Comparison of ENCODE assay signal across 28 mouse cellular contexts in genomic region chr11:83379745-83380341, GRCm38 (mm10). TPM values are rescaled to one million over a fixed set of nuclear protein-coding genes. Genes with fewer than 3 reads are reported as not detected.
A peak's percentile ranks its signal among the peaks of the same experiment; 100 is the strongest.
DNase-seq lines count a peak whose midpoint lies in the region; ATAC-seq and TF ChIP-seq lines count a peak whose summit lies in the region.
"Had no signal": no experiment of that assay in that cellular context is flagged by ENCODE, and none has a peak within 500 bp of the region (broad histone marks: within the 10 kb centered on the region; RNA-seq: fewer than 3 reads in every experiment).

No protein-coding gene starts in this region.

- TF ChIP-seq CTCF in liver, postnatal 0 days (IDR thresholded peaks at IDR 0.05; ENCODE audit: low read depth) = no peak
- no peak for TF ChIP-seq CTCF in forebrain, postnatal 0 days (IDR thresholded peaks at IDR 0.05; ENCODE audit: low read depth)

- H3K27ac ChIP-seq in heart, embryonic 10.5 days = peak overlapping the region; percentile 42; the same call in 1 of the 2 replicates
- no peak overlapping the region for H3K27ac ChIP-seq in liver, embryonic 11.5 days (ENCODE audit: low read depth, low read length)
- H3K27ac ChIP-seq in liver, postnatal 0 days (ENCODE audit: low read depth) = no peak overlapping the region
- H3K27ac ChIP-seq in forebrain, postnatal 0 days (ENCODE audit: low read depth, low read length) = no peak overlapping the region
- H3K27ac ChIP-seq: forebrain, embryonic 13.5 days; hindbrain, postnatal 0 days; limb, embryonic 12.5 days; midbrain, embryonic 15.5 days; neural tube, embryonic 12.5 days had no signal

- no peak overlapping the region for H3K4me2 ChIP-seq in liver, embryonic 11.5 days
- no peak overlapping the region for H3K4me2 ChIP-seq in liver, postnatal 0 days (ENCODE audit: low read depth, low read length)
- H3K4me2 ChIP-seq in forebrain, postnatal 0 days (ENCODE audit: low read depth) = no peak overlapping the region
- H3K4me2 ChIP-seq: forebrain, embryonic 13.5 days; limb, embryonic 12.5 days; lung, embryonic 14.5 days; midbrain, embryonic 15.5 days; neural tube, embryonic 12.5 days had no signal

- no peaks in the 10 kb centered on the region for H3K9me3 ChIP-seq in heart, embryonic 10.5 days
- H3K9me3 ChIP-seq in liver, embryonic 11.5 days (ENCODE audit: control insufficient read depth, low read length) = no peaks in the 10 kb centered on the region
- no peaks in the 10 kb centered on the region for H3K9me3 ChIP-seq in liver, postnatal 0 days (ENCODE audit: low read length)
- H3K9me3 ChIP-seq in forebrain, postnatal 0 days (ENCODE audit: low read length) = no peaks in the 10 kb centered on the region
- H3K9me3 ChIP-seq: forebrain, embryonic 13.5 days; limb, embryonic 12.5 days; megakaryocyte, embryonic 14.5 days; midbrain, embryonic 15.5 days; neural tube, embryonic 12.5 days had no signal

- DNase-seq in heart, embryonic 10.5 days (ENCODE audit: low spot score) = no peak
- no peak for DNase-seq in heart, adult 18-20 months
- no peak for DNase-seq in liver, embryonic 11.5 days (ENCODE audit: low spot score)
- no peak for DNase-seq in liver, postnatal 0 days
- DNase-seq in c-Kit-positive CD71-positive TER-119-positive erythroid progenitor cells, embryonic 14.5 days (ENCODE audit: low spot score) = peak; percentile 10
- DNase-seq in urinary bladder, postnatal 36 days (ENCODE audit: low spot score in 2 of 2) = no peak
- DNase-seq in forebrain, postnatal 0 days = no peak
- DNase-seq: cerebellum, adult 2 months; cerebellum, postnatal 25 days; lung, embryonic 14.5 days; thymus, adult 18-20 months; thymus, postnatal 36 days had no signal

- no peak for TF ChIP-seq EP300 in liver, postnatal 0 days (IDR thresholded peaks at IDR 0.05; ENCODE audit: low read depth)

- no peak overlapping the region for H3K4me3 ChIP-seq in heart, embryonic 10.5 days
- no peak overlapping the region for H3K4me3 ChIP-seq in liver, embryonic 11.5 days (ENCODE audit: low read depth, low read length)
- no peak overlapping the region for H3K4me3 ChIP-seq in liver, postnatal 0 days (ENCODE audit: low read depth, low read length)
- H3K4me3 ChIP-seq in forebrain, postnatal 0 days (ENCODE audit: low read depth, low read length) = no peak overlapping the region
- H3K4me3 ChIP-seq: forebrain, embryonic 13.5 days; limb, embryonic 12.5 days; megakaryocyte, embryonic 14.5 days; midbrain, embryonic 15.5 days; neural tube, embryonic 12.5 days had no signal

- H3K36me3 ChIP-seq in heart, embryonic 10.5 days = peaks cover 23% of the 10 kb centered on the region
- 0 out of 2 replicates have a peak, but pooled peaks cover 3% of the 10 kb centered on the region for H3K36me3 ChIP-seq in liver, embryonic 11.5 days (ENCODE audit: control insufficient read depth, insufficient read depth, low read length)
- H3K36me3 ChIP-seq in liver, postnatal 0 days (replicated peaks; ENCODE audit: insufficient read depth, low read length) = peaks cover 28% of the 10 kb centered on the region
- peaks cover 28% of the 10 kb centered on the region for H3K36me3 ChIP-seq in forebrain, postnatal 0 days (ENCODE audit: insufficient read depth)

- WGBS in heart, embryonic 10.5 days = 49% methylated on average over 7 of the region's 7 CpGs
- 61% methylated on average over 7 of the region's 7 CpGs for WGBS in liver, embryonic 11.5 days
- 60% methylated on average over 7 of the region's 7 CpGs for WGBS in liver, postnatal 0 days (ENCODE audit: insufficient replicate concordance)
- WGBS in forebrain, postnatal 0 days = 86% methylated on average over 7 of the region's 7 CpGs

- peaks cover 22% of the 10 kb centered on the region for H3K4me1 ChIP-seq in heart, embryonic 10.5 days
- H3K4me1 ChIP-seq in liver, embryonic 11.5 days (replicated peaks; ENCODE audit: control insufficient read depth, insufficient read depth, low read length) = peaks cover 4% of the 10 kb centered on the region; the same call in 1 of the 2 replicates
- H3K4me1 ChIP-seq in liver, postnatal 0 days (ENCODE audit: insufficient read depth) = no peaks in the 10 kb centered on the region
- no peaks in the 10 kb centered on the region for H3K4me1 ChIP-seq in forebrain, postnatal 0 days (ENCODE audit: insufficient read depth)
- H3K4me1 ChIP-seq: megakaryocyte, embryonic 14.5 days had no signal

- H3K27me3 ChIP-seq in heart, embryonic 10.5 days (ENCODE audit: insufficient read depth, poor library complexity, severe bottlenecking) = no peaks in the 10 kb centered on the region
- no peaks in the 10 kb centered on the region for H3K27me3 ChIP-seq in liver, embryonic 11.5 days (replicated peaks; ENCODE audit: control insufficient read depth, insufficient read depth, low read length)
- H3K27me3 ChIP-seq in liver, postnatal 0 days (ENCODE audit: insufficient read depth, low read length) = no peaks in the 10 kb centered on the region
- no peaks in the 10 kb centered on the region for H3K27me3 ChIP-seq in forebrain, postnatal 0 days (ENCODE audit: insufficient read depth, low read length)
- H3K27me3 ChIP-seq: forebrain, embryonic 13.5 days; limb, embryonic 12.5 days; megakaryocyte, embryonic 14.5 days; midbrain, embryonic 15.5 days; neural tube, embryonic 12.5 days; Patski had no signal

- H3K9ac ChIP-seq in liver, embryonic 11.5 days (ENCODE audit: low read depth, low read length) = no peak overlapping the region
- no peak overlapping the region for H3K9ac ChIP-seq in liver, postnatal 0 days (replicated peaks)
- no peak overlapping the region for H3K9ac ChIP-seq in forebrain, postnatal 0 days
- H3K9ac ChIP-seq: forebrain, embryonic 13.5 days; limb, embryonic 12.5 days; lung, embryonic 14.5 days; midbrain, embryonic 15.5 days; neural tube, embryonic 12.5 days had no signal

- peak; percentile 79 for ATAC-seq in liver, embryonic 11.5 days (replicated peaks; ENCODE audit: low FRiP score)
- no peak for ATAC-seq in liver, postnatal 0 days
- peak; percentile 74 for ATAC-seq in megakaryocyte-erythroid progenitor cell, adult 5-6 weeks (replicated peaks; ENCODE audit: low FRiP score, low TSS enrichment, poor library complexity, severe bottlenecking)
- ATAC-seq in forebrain, postnatal 0 days = no peak
- ATAC-seq: CD4-positive, CD25-positive, alpha-beta regulatory T cell, adult 4 months; forebrain, embryonic 13.5 days; hindbrain, postnatal 0 days; intestine, embryonic 16.5 days; midbrain, embryonic 15.5 days; Patski had no signal

RNA-seq across cellular contexts. Expression of gene Rasl10b, which starts 29.1 kb away (rescaled TPM):
- polyA plus RNA-seq in heart, embryonic 10.5 days (2016; fragmentation: Nextera tagmentation; extraction: Ambion mirVana) = 8.1 and 11.4 TPM in 2 replicates
- total RNA-seq in heart, adult 18-20 months (2021) = 10 to 100 TPM; 74.9 to 78.3 TPM
- 0.40 and 1.5 TPM in 2 replicates for polyA plus RNA-seq in liver, embryonic 11.5 days (2014; fragmentation: Nextera tagmentation; extraction: Ambion mirVana)
- 0.05 TPM in 1 of 2 replicates, not detected in the other for polyA plus RNA-seq in liver, postnatal 0 days (2015; fragmentation: Nextera tagmentation; extraction: Ambion mirVana)
- not detected in 2 replicates for total RNA-seq in megakaryocyte-erythroid progenitor cell, adult 5-6 weeks (2014; fragmentation: Nextera tagmentation)
- 0.19 TPM in 1 of 2 replicates, not detected in the other for total RNA-seq in megakaryocyte-erythroid progenitor cell, adult 5-6 weeks (2017)
- 99.0 and 107 TPM in 2 replicates for total RNA-seq in forebrain, postnatal 0 days (2014; rRNA removed)
- polyA plus RNA-seq in forebrain, postnatal 0 days (2015; fragmentation: Nextera tagmentation; extraction: Ambion mirVana) = 38.4 and 38.6 TPM in 2 replicates
- polyA plus RNA-seq: CD4-positive, CD25-positive, alpha-beta regulatory T cell, adult 4 months had no signal

RNA-seq across cellular contexts. Expression of gene Gas2l2, which starts 49.4 kb away (rescaled TPM):
- polyA plus RNA-seq in heart, embryonic 10.5 days (2016; fragmentation: Nextera tagmentation; extraction: Ambion mirVana) = 0.17 and 0.18 TPM in 2 replicates
- not detected for total RNA-seq in heart, adult 18-20 months (2021)
- not detected in 2 replicates for polyA plus RNA-seq in liver, embryonic 11.5 days (2014; fragmentation: Nextera tagmentation; extraction: Ambion mirVana)
- polyA plus RNA-seq in liver, postnatal 0 days (2015; fragmentation: Nextera tagmentation; extraction: Ambion mirVana) = not detected in 2 replicates
- total RNA-seq in megakaryocyte-erythroid progenitor cell, adult 5-6 weeks (2014; fragmentation: Nextera tagmentation) = not detected in 2 replicates
- not detected in 2 replicates for total RNA-seq in megakaryocyte-erythroid progenitor cell, adult 5-6 weeks (2017)
- 1.2 and 1.3 TPM in 2 replicates for total RNA-seq in forebrain, postnatal 0 days (2014; rRNA removed)
- polyA plus RNA-seq in forebrain, postnatal 0 days (2015; fragmentation: Nextera tagmentation; extraction: Ambion mirVana) = 0.50 and 0.98 TPM in 2 replicates
- total RNA-seq: adrenal gland, adult 18-20 months; gastrocnemius, adult 8-10 months; heart, postnatal 10 days had no signal
- polyA plus RNA-seq: CD4-positive, CD25-positive, alpha-beta regulatory T cell, adult 4 months; frontal cortex, adult 2 months; kidney, embryonic 16.5 days; limb, embryonic 12.5 days; lung, embryonic 14.5 days; neural tube, embryonic 12.5 days; Patski had no signal

RNA-seq across cellular contexts. Expression of gene 1700020L24Rik, which starts 57.6 kb away (rescaled TPM):
- 1.5 and 1.9 TPM in 2 replicates for polyA plus RNA-seq in heart, embryonic 10.5 days (2016; fragmentation: Nextera tagmentation; extraction: Ambion mirVana)
- not detected for total RNA-seq in heart, adult 18-20 months (2021)
- 0.49 and 0.82 TPM in 2 replicates for polyA plus RNA-seq in liver, embryonic 11.5 days (2014; fragmentation: Nextera tagmentation; extraction: Ambion mirVana)
- polyA plus RNA-seq in liver, postnatal 0 days (2015; fragmentation: Nextera tagmentation; extraction: Ambion mirVana) = 2.6 and 3.1 TPM in 2 replicates
- total RNA-seq in megakaryocyte-erythroid progenitor cell, adult 5-6 weeks (2014; fragmentation: Nextera tagmentation) = 2.6 TPM in 1 of 2 replicates, not detected in the other
- total RNA-seq in megakaryocyte-erythroid progenitor cell, adult 5-6 weeks (2017) = not detected in 2 replicates
- total RNA-seq in forebrain, postnatal 0 days (2014; rRNA removed) = 0.24 and 0.77 TPM in 2 replicates
- 0.40 and 0.63 TPM in 2 replicates for polyA plus RNA-seq in forebrain, postnatal 0 days (2015; fragmentation: Nextera tagmentation; extraction: Ambion mirVana)
- total RNA-seq: gastrocnemius, adult 8-10 months; heart, postnatal 10 days; layer of hippocampus, postnatal 10 days had no signal
- polyA plus RNA-seq: forebrain, embryonic 13.5 days; kidney, embryonic 16.5 days had no signal

Comparison
In these comparisons a context has a peak if more than half of its experiments do, and no peak if none do; other contexts are left out.
1. ATAC-seq: peak in liver, embryonic 11.5 days (single experiment) and megakaryocyte-erythroid progenitor cell, adult 5-6 weeks (single experiment); none in liver, postnatal 0 days (single experiment) and forebrain, postnatal 0 days (single experiment).